Mouse (Mus musculus) C2C12 (cell line): ENCODE data around the gene Ssbp2.

Experiments
- CEBPB ChIP-seq: IDR thresholded peaks from one replicate; pipeline ENCODE4 v1.6.1; 2011; ENCODE audit warnings: low read depth, mild to moderate bottlenecking, control low read depth, moderate library complexity
- CTCF ChIP-seq: IDR thresholded peaks from one replicate; pipeline ENCODE4 v1.5.1; 2011; ENCODE audit not compliant: control insufficient read depth, insufficient read depth, insufficient read length
- MAX ChIP-seq: IDR thresholded peaks from one replicate; pipeline ENCODE4 v1.6.1; 2011; ENCODE audit warnings: mild to moderate bottlenecking, control low read depth
- USF1 ChIP-seq: IDR thresholded peaks from one replicate; pipeline ENCODE4 v1.6.1; 2011; ENCODE audit warnings: low read depth, mild to moderate bottlenecking, control low read depth, moderate library complexity

DNA sequence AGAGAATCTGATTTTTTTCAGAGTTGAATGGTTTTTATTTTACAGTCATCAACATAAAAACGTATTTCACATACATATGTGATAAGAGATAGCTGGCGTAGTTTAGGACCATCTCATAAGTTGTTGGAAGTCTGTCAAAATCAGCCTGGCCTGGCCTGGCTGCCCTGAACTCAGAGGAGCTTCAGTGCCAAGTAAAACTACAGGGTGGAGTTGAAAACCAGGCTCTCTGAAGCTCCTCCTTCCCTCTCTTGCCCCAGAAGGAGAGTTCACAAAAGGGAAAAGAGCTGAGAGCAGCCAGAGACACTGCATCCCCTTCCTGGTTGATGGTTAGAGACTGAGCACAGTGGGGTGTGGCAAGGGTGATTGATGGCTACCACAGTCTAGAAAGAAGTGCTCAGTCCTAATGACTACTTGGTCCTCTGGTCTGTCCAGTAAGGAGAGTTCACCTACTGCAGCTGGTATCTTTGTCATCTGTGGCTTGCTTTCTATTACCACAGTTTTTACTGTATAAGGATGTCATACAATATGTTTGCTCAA is 236.1 kb downstream of the Ssbp2 start:
- TF ChIP-seq CTCF, result no peak
- TF ChIP-seq MAX, result no peak
- no peak for TF ChIP-seq USF1
- no peak for TF ChIP-seq CEBPB
